Mouse (Mus musculus) MEL (cell line): ENCODE measurements around the gene Parva.

Experiments used
- CTCF ChIP-seq, 3 experiments: IDR thresholded peaks in 2 of 3; conservative IDR thresholded peaks in 1 of 3; 2 replicates each; pipeline ENCODE4 v1.5.1; 2011 to 2012; ENCODE audit warnings: low read length in 3 of 3, low read depth in 2 of 3, mild to moderate bottlenecking in 2 of 3, improper control_type of control experiment in 1 of 3, inconsistent platforms in 1 of 3, mixed read lengths in 1 of 3, moderate library complexity in 1 of 3; ENCODE audit not compliant: control insufficient read depth in 1 of 3, insufficient read depth in 1 of 3, poor library complexity in 1 of 3, severe bottlenecking in 1 of 3
- GATA1 ChIP-seq: IDR thresholded peaks from 2 replicates; pipeline ENCODE4 v1.6.1; 2011; ENCODE audit warnings: low read depth, low read length, improper control_type of control experiment
- KAT2A ChIP-seq: conservative IDR thresholded peaks from 2 replicates; pipeline ENCODE4 v1.6.1; 2012; ENCODE audit warnings: low read depth, low read length, improper control_type of control experiment, inconsistent platforms
- POLR2A ChIP-seq, 2 experiments: IDR thresholded peaks; 2 replicates each; pipeline ENCODE4 v1.6.1; 2011 to 2012; ENCODE audit warnings: low read length in 2 of 2, mild to moderate bottlenecking in 2 of 2, control low read depth in 1 of 2, improper control_type of control experiment in 1 of 2, low read depth in 1 of 2, moderate library complexity in 1 of 2; ENCODE audit not compliant: control insufficient read depth in 1 of 2, insufficient read depth in 1 of 2, poor library complexity in 1 of 2
- TBP ChIP-seq: IDR thresholded peaks from 2 replicates; pipeline ENCODE4 v1.8.0; 2011; ENCODE audit warnings: low read depth, low read length, improper control_type of control experiment
- ZKSCAN1 ChIP-seq: IDR thresholded peaks from 2 replicates; pipeline ENCODE4 v1.6.1; 2012; ENCODE audit warnings: low read depth, mild to moderate bottlenecking, inconsistent platforms, low read length, improper control_type of control experiment, moderate library complexity

- TF ChIP-seq TBP (no peak), POLR2A (IDR thresholded peaks at IDR 0.05; ENCODE audit: control insufficient read depth in 1 of 2, insufficient read depth in 1 of 2, low read depth in 1 of 2, low read length in 2 of 2, poor library complexity in 1 of 2) (no peak), GATA1 (no peak), ZKSCAN1 (no peak), CTCF (IDR thresholded peaks at IDR 0.05 in 2 of 3, conservative IDR thresholded peaks at IDR 0.05 in 1 of 3; ENCODE audit: control insufficient read depth in 1 of 3, insufficient read depth in 1 of 3, low read depth in 2 of 3, low read length in 3 of 3, poor library complexity in 1 of 3, severe bottlenecking in 1 of 3) (no peak), KAT2A (no peak)
Measured at GRCm38 (mm10) chr7:112457373-112457772, 30.1 kb downstream of the Parva start.
